Mouse (Mus musculus) left cerebral cortex, postnatal 14 days (tissue): ENCODE data around the gene S1pr5. TPM values are rescaled to one million over a fixed set of nuclear protein-coding genes. Genes with fewer than 3 reads are reported as not detected.
"Not testable (repeated sequence)": the region's sequence is repeated elsewhere in the genome, so short reads cannot be mapped to it uniquely, and the experiment has no call there.

Experiments
- DNase-seq, 2 experiments: peaks; one replicate each; pipeline ENCODE4 v3.0.0; 2021 to 2022; ENCODE audit warnings: low spot score in 2 of 2, mixed read lengths in 1 of 2
- intact Hi-C: fragments of 180-260 bp; cut with DNase I; formaldehyde crosslinking; loops from one replicate; pipeline ENCODE4 v1.15.1; 2025
- long read RNA-seq, 2 experiments: library from polyadenylated mRNA; stranded (forward); transcript quantifications; one replicate each; pipeline ENCODE4 v2.0.0; 2021
- total RNA-seq, 2 experiments: library from RNA; stranded (reverse); gene quantifications; 2 replicates each; pipeline ENCODE4 v1.2.3; 2021

The S1pr5 gene
- total RNA-seq: 1 to 10 TPM; 3.4 to 5.2 TPM
- long read RNA-seq, experiment 1, partial matches to known transcripts: 10 of 14 reads
- long read RNA-seq, experiment 1, other reads (novel, unspliced or antisense): 0 of 14 reads
- long read RNA-seq, experiment 2, partial matches to known transcripts: 0 of 4 reads
- long read RNA-seq, experiment 2, other reads (novel, unspliced or antisense): 3 of 4 reads

DNA sequence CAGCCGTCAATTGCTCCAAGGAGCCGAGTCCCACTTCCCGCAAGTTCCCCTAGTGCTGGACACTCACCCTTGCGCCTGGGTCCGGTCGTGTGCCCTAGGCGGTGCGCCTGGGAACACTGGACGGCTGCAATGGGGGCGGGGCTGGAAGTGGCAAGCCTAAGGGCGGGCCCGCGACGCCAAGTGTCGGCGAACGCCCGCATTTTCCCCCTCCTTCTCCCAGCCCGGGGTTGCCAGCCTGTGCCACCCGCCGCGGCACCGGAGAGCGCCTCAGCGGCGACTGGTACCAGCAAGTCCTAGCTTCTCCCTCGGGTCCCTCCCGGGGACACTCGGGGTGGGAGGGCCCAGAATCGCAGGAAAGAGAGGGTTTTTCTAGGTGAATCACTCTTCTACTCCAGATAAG lies at the start of gene S1pr5:
S1pr5 (minus strand) TSS at position 118 of the 400 bp plus-strand sequence.
- intact Hi-C loops: no loop called here
- no peak for DNase-seq

DNA sequence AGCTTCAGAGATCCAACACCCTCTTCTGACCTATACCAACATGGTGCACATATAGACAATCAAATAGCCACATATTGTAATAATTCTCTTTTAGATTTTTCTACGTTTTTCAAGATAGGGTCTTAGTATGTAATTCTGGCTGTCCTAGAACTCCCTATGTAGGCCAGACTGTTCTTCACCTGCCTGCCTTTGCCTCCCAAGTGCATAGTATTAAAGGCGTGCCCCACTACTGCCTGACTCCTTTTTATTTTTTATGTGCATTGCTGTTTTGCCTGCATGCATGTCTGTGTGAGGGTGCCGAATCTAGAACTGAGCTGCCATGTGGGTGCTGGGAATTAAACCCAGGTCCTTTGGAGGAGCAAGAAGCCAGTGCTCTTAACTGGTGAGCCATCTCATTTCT lies 44.0 kb upstream of the S1pr5 start:
- intact Hi-C loops: no loop called here

DNA sequence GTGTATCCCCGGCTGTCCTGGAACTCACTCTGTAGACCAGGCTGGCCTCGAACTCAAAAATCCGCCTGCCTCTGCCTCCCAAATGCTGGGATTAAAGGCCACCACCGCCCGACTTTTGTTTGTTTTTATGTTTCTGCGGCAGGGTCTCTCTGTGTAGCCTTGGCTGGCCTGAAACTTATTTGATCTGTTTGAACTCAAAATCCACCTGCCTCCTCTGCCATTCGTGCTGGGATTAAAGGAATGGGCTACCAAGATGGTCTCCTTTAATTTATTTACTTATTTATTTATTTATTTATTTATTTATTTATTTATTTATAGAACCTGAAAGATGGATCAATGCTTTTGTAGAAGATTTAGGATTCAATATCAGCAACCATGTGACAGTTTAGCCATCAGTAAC lies 43.6 kb upstream of the S1pr5 start:
- intact Hi-C loops, DNase-seq: not testable (repeated sequence)

More for the DNA sequence above, 44.0 kb upstream of the S1pr5 start:
- no peak for DNase-seq

GRCm38 (mm10) chr9:21291022-21291787 lies 43.0 kb upstream of the S1pr5 start, which contains the start of gene Cdkn2d:
TSS of gene Cdkn2d (minus strand) at chr9:21291407.
- intact Hi-C loops: no loop called here
- peak; percentile 100 for DNase-seq

- DNase-seq: peak in 1 of 2 experiments; percentile 61
- intact Hi-C loops: no loop called here
Measured at GRCm38 (mm10) chr9:21290589-21290988, 42.3 kb upstream of the S1pr5 start.

DNA sequence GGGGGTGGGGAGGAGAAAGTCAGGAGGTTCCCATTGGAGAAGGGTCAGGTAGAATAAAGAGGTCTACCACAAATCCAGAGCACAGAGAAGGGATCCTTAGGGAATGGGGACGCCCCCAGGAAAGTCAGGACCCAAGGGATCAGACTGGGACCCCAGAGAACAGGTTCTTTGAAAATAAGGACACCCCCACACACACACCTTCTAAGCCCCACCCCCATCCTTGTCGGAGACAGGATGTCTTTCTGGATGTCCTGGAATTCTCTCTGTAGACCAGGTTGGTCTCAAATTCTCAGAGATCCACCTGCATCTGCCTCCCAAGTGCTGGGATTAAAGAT lies 41.1 kb upstream of the S1pr5 start:
- no peak for DNase-seq
- intact Hi-C loops: no loop called here

GRCm38 (mm10) chr9:21288404-21289336 lies 40.4 kb upstream of the S1pr5 start:
- intact Hi-C loops: no loop called here

GRCm38 (mm10) chr9:21287571-21288402 lies 39.5 kb upstream of the S1pr5 start, which contains the start of gene Kri1:
TSS of gene Kri1 (minus strand) at chr9:21287969.
- DNase-seq: peak; percentile 97
- intact Hi-C loops: no loop called here

More at GRCm38 (mm10) chr9:21288404-21289336, 40.4 kb upstream of the S1pr5 start:
- DNase-seq: no peak

- intact Hi-C loops: no loop called here
- no peak for DNase-seq
Measured at GRCm38 (mm10) chr9:21286753-21287152, 38.5 kb upstream of the S1pr5 start.

- intact Hi-C loops: no loop called here
- no peak for DNase-seq
Measured at GRCm38 (mm10) chr9:21283994-21284393, 35.8 kb upstream of the S1pr5 start.

GRCm38 (mm10) chr9:21283591-21283990 lies 35.3 kb upstream of the S1pr5 start:
- intact Hi-C loops: no loop called here
- no peak for DNase-seq

GRCm38 (mm10) chr9:21277776-21278175 lies 29.5 kb upstream of the S1pr5 start:
- DNase-seq: no peak
- intact Hi-C loops: no loop called here

GRCm38 (mm10) chr9:21276307-21276706 lies 28.1 kb upstream of the S1pr5 start:
- intact Hi-C loops: no loop called here
- DNase-seq: no peak

DNA sequence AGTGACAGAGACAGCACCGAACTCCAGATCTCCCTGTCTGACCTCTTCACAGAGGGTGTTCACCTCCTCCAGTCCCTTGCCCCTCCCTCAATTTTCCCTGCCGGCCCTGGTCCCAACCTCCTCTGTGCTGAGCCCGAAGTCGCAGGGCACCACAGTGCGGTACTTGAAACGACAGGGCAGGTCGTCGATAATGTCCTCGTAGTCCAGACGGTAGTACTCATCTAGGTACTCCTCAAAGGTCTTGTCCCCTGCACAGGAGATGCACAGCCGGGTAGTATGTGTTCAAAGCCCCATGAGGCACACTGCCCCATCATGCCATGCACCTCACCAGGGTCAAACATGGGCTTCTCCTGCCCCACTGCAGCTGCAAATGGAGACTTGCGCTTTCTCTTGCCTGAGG lies 27.5 kb upstream of the S1pr5 start:
- no peak for DNase-seq
- intact Hi-C loops: no loop called here

- intact Hi-C loops: no loop called here
- no peak for DNase-seq
Measured at GRCm38 (mm10) chr9:21275013-21275710, 26.9 kb upstream of the S1pr5 start.

DNA sequence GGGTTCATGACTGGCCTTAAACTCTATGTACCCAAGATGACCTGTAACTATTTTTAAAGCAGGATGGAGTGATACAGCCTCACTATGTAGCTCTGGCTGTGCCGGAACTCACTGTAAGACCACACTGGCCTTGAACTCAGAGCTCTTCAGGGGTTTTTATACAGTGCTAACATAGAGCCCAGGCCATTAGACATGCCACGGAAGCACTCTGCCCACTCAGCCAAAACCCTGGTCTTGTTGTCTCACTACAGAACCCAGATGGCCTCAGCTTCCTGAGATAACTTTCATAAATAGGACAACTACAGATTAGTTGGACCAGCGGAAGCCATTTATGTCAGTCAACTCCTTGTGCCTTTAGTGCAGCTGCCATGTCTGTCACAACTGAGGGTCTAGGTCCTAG lies 26.1 kb upstream of the S1pr5 start:
- intact Hi-C loops: no loop called here
- DNase-seq: no peak

DNA sequence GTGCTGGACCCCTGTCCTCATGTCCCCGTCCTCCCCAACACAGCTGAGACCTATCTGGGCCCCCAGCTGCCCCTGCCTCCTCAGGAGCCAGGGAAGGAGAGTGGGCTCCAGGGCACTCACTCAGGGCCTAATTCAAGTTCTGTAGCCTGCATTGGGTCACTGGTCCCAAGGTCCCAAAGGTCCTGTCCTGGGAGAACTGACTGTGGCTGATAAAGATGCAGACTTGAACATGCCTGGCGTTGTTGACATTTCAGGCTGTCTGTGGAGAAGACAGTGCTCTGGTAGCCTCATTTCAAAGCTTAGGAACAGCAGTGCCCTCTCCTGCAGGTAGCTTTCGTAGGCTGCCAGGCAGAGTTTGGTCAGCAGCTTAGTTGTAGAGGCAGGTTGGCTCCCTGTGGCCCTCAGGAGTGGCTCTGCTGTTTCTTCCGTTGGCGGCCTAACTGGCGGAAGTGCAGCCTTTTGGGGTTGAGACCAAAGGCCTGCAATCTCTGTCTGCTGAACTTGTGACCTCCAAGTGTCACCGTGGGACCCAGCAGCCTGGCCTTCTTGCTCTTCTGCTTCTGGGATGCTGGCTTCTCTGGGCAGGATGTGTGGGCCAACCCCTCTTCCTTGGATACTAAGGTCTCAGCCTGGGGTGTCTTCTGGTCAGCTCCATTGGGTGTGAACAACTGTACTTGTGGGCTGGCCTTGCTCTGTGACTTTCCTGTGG lies 25.4 kb upstream of the S1pr5 start:
- intact Hi-C loops: no loop called here
- DNase-seq: no peak

- intact Hi-C loops: no loop called here
- DNase-seq: no peak
Measured at GRCm38 (mm10) chr9:21273094-21273493, 24.9 kb upstream of the S1pr5 start.
